In the genomic region with DNA sequence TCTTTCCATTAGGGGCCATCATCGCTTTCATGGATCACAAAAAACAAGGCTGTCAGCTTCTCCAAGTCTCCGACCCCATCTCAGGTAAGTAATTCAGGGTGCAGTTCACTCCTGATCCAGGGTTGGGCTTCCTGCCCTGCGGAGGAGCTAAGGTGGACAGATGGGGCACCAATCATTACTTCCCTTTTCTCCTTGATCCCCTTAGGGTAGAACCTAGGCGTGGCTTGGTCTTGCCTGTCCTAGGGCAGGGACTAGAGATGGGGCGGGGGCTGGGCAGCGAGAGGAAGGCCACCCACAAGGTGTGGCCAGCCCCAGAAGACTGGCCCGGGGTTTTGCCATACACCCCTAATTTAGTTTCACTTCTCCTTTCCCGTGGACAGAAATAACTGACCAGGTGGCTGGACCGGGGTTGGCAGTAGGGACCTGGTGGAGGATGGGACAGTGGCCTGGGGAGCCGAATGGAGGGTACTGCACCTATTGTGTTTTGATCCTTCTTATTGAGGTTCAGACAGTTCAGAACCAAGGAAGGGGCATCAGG, we compare ENCODE assay signal across 8 mouse cellular contexts. TPM values are rescaled to one million over a fixed set of nuclear protein-coding genes. Genes with fewer than 3 reads are reported as not detected.
DNase-seq lines count a peak whose midpoint lies in the region; ATAC-seq lines count a peak whose summit lies in the region.

No protein-coding gene starts in this region.

- intact Hi-C loops in heart, postnatal 10 days (cut with DNase I): no loop called here

- H3K9me3 ChIP-seq in heart, embryonic 12.5 days (replicated peaks): no peaks in the 10 kb centered on the region
- no peaks in the 10 kb centered on the region for H3K9me3 ChIP-seq in hindbrain, embryonic 15.5 days

- peaks cover 17% of the 10 kb centered on the region for H3K4me1 ChIP-seq in heart, embryonic 12.5 days (replicated peaks)
- peaks cover 19% of the 10 kb centered on the region for H3K4me1 ChIP-seq in hindbrain, embryonic 15.5 days (replicated peaks)

- peaks cover 50% of the 10 kb centered on the region for H3K27me3 ChIP-seq in heart, embryonic 12.5 days (replicated peaks)
- H3K27me3 ChIP-seq in hindbrain, embryonic 15.5 days: peaks cover 38% of the 10 kb centered on the region
- no peaks in the 10 kb centered on the region for H3K27me3 ChIP-seq in splenic B cell, adult 2 months (ENCODE audit: control insufficient read depth, insufficient read depth, low read length, poor library complexity, severe bottlenecking)

- peak overlapping the region; percentile 76 for H3K4me2 ChIP-seq in heart, embryonic 12.5 days
- H3K4me2 ChIP-seq in hindbrain, embryonic 15.5 days: peak overlapping the region; percentile 59

- no peak for ATAC-seq in heart, embryonic 12.5 days (ENCODE audit: insufficient number of reproducible peaks, low FRiP score)
- ATAC-seq in common myeloid progenitor, adult 5-6 weeks (replicated peaks; ENCODE audit: low read depth, poor library complexity, severe bottlenecking): peak; percentile 79
- ATAC-seq in hindbrain, embryonic 15.5 days (ENCODE audit: low FRiP score, low read depth): no peak

- DNase-seq in heart, postnatal 10 days: no peak
- peak; percentile 71 for DNase-seq in lung, postnatal 36 days
- peak; percentile 79 for DNase-seq in splenic B cell, adult 2 months (ENCODE audit: low read depth, low spot score)
- no peak for DNase-seq in gastrocnemius, adult 8-10 months (ENCODE audit: low spot score in 2 of 2)
- no peak for DNase-seq in layer of hippocampus, postnatal 10 days (ENCODE audit: low spot score in 2 of 2)

- peaks cover 35% of the 10 kb centered on the region for H3K36me3 ChIP-seq in heart, embryonic 12.5 days
- H3K36me3 ChIP-seq in hindbrain, embryonic 15.5 days: peaks cover 25% of the 10 kb centered on the region
- H3K36me3 ChIP-seq in splenic B cell, adult 2 months (ENCODE audit: control insufficient read depth, insufficient read depth, low read length, poor library complexity, severe bottlenecking): no peaks in the 10 kb centered on the region; the same call in 1 of the 2 replicates

- H3K4me3 ChIP-seq in heart, embryonic 12.5 days: peak overlapping the region; percentile 43
- peak overlapping the region; percentile 30; the same call in 1 of the 2 replicates for H3K4me3 ChIP-seq in hindbrain, embryonic 15.5 days

- WGBS in heart, embryonic 12.5 days: 13% methylated on average over 10 of the region's 10 CpGs
- WGBS in hindbrain, embryonic 15.5 days: 25% methylated on average over 10 of the region's 10 CpGs

- H3K9ac ChIP-seq in heart, embryonic 12.5 days: peak overlapping the region; percentile 64; the same call in 1 of the 2 replicates
- H3K9ac ChIP-seq in hindbrain, embryonic 15.5 days: no peak overlapping the region; the same call in 1 of the 2 replicates

- H3K27ac ChIP-seq in heart, embryonic 12.5 days (ENCODE audit: poor library complexity, severe bottlenecking): no peak overlapping the region
- no peak overlapping the region for H3K27ac ChIP-seq in hindbrain, embryonic 15.5 days (replicated peaks)

RNA-seq across cellular contexts. Expression of a gene that starts 0.6 kb away (rescaled TPM):
- 118 and 121 TPM in 2 replicates for polyA plus RNA-seq in heart, embryonic 12.5 days (2016; fragmentation: Nextera tagmentation; extraction: Ambion mirVana)
- 10 to 100 TPM; 54.5 to 58.0 TPM for total RNA-seq in heart, postnatal 10 days (2021)
- total RNA-seq in common myeloid progenitor, adult 5-6 weeks (2017): 41.0 and 56.4 TPM in 2 replicates
- polyA plus RNA-seq in hindbrain, embryonic 15.5 days (2015; fragmentation: Nextera tagmentation; extraction: Ambion mirVana): 152 TPM in 2 replicates
- 100 to 1,000 TPM in 2 of 4 experiments, 10 to 100 TPM in 2; 78.5 to 108 (median 99.3) TPM for total RNA-seq in gastrocnemius, adult 8-10 months (2022)
- total RNA-seq in layer of hippocampus, postnatal 10 days (2021): 10 to 100 TPM; 41.3 to 42.5 TPM

RNA-seq across cellular contexts. Expression of a gene that starts 0.9 kb away (rescaled TPM):
- 0.32 and 0.36 TPM in 2 replicates for polyA plus RNA-seq in heart, embryonic 12.5 days (2016; fragmentation: Nextera tagmentation; extraction: Ambion mirVana)
- not detected for total RNA-seq in heart, postnatal 10 days (2021)
- total RNA-seq in common myeloid progenitor, adult 5-6 weeks (2017): 2.6 and 6.3 TPM in 2 replicates
- 0.19 and 0.47 TPM in 2 replicates for polyA plus RNA-seq in hindbrain, embryonic 15.5 days (2015; fragmentation: Nextera tagmentation; extraction: Ambion mirVana)
- total RNA-seq in gastrocnemius, adult 8-10 months (2022): 1 to 10 TPM in 1 of 4 experiments, under 1 TPM in 3; 0.56 to 1.1 (median 0.77) TPM
- not detected for total RNA-seq in layer of hippocampus, postnatal 10 days (2021)

RNA-seq across cellular contexts. Expression of a gene that starts 15.1 kb away (rescaled TPM):
- polyA plus RNA-seq in heart, embryonic 12.5 days (2016; fragmentation: Nextera tagmentation; extraction: Ambion mirVana): 26.2 and 26.5 TPM in 2 replicates
- 10 to 100 TPM; 43.1 to 46.2 TPM for total RNA-seq in heart, postnatal 10 days (2021)
- 10.5 and 14.9 TPM in 2 replicates for total RNA-seq in common myeloid progenitor, adult 5-6 weeks (2017)
- polyA plus RNA-seq in hindbrain, embryonic 15.5 days (2015; fragmentation: Nextera tagmentation; extraction: Ambion mirVana): 42.5 and 46.6 TPM in 2 replicates
- 10 to 100 TPM; 45.9 to 52.8 (median 48.8) TPM for total RNA-seq in gastrocnemius, adult 8-10 months (2022)
- 10 to 100 TPM; 82.0 to 83.6 TPM for total RNA-seq in layer of hippocampus, postnatal 10 days (2021)

RNA-seq across cellular contexts. Expression of a gene that starts 26.3 kb away (rescaled TPM):
- polyA plus RNA-seq in heart, embryonic 12.5 days (2016; fragmentation: Nextera tagmentation; extraction: Ambion mirVana): 37.1 and 40.6 TPM in 2 replicates
- total RNA-seq in heart, postnatal 10 days (2021): 10 to 100 TPM; 24.1 to 29.5 TPM
- total RNA-seq in common myeloid progenitor, adult 5-6 weeks (2017): 27.3 and 33.4 TPM in 2 replicates
- polyA plus RNA-seq in hindbrain, embryonic 15.5 days (2015; fragmentation: Nextera tagmentation; extraction: Ambion mirVana): 56.0 and 60.7 TPM in 2 replicates
- 10 to 100 TPM in 1 of 4 experiments, 1 to 10 TPM in 3; 6.3 to 10.0 (median 9.2) TPM for total RNA-seq in gastrocnemius, adult 8-10 months (2022)
- 10 to 100 TPM; 86.8 to 98.8 TPM for total RNA-seq in layer of hippocampus, postnatal 10 days (2021)

RNA-seq across cellular contexts. Expression of a gene that starts 51.3 kb away (rescaled TPM):
- polyA plus RNA-seq in heart, embryonic 12.5 days (2016; fragmentation: Nextera tagmentation; extraction: Ambion mirVana): 4.6 and 4.7 TPM in 2 replicates
- total RNA-seq in heart, postnatal 10 days (2021): 10 to 100 TPM in 1 of 2 experiments, 1 to 10 TPM in 1; 9.4 to 12.0 TPM
- total RNA-seq in common myeloid progenitor, adult 5-6 weeks (2017): 2.8 and 3.1 TPM in 2 replicates
- polyA plus RNA-seq in hindbrain, embryonic 15.5 days (2015; fragmentation: Nextera tagmentation; extraction: Ambion mirVana): 7.0 and 7.2 TPM in 2 replicates
- 10 to 100 TPM in 2 of 4 experiments, 1 to 10 TPM in 2; 7.0 to 12.5 (median 9.5) TPM for total RNA-seq in gastrocnemius, adult 8-10 months (2022)
- 10 to 100 TPM in 1 of 2 experiments, 1 to 10 TPM in 1; 9.2 to 10.8 TPM for total RNA-seq in layer of hippocampus, postnatal 10 days (2021)

Comparison
In these comparisons a context has a peak if more than half of its experiments do, and no peak if none do; other contexts are left out.
1. DNase-seq: peak in lung, postnatal 36 days (single experiment) and splenic B cell, adult 2 months (single experiment); none in heart, postnatal 10 days (0 of 2), gastrocnemius, adult 8-10 months (0 of 2) and layer of hippocampus, postnatal 10 days (0 of 2).